Mouse (Mus musculus): Measurements from ENCODE around the gene Gimap8. TPM values are rescaled to one million over a fixed set of nuclear protein-coding genes. Genes with fewer than 3 reads are reported as not detected.

The Gimap8 gene
- polyA plus RNA-seq, 1 experiment from 2014 or later, result 7.3 TPM

- no peaks in the 10 kb centered on the region for H3K27me3 ChIP-seq
- in situ Hi-C loops (cut with MboI; ENCODE audit: low pct_unique_long_range_greater_than_20kb), result no loop called here
- no peak for DNase-seq (ENCODE audit: low read depth, low spot score)
- ATAC-seq, result no peak
- ChIA-PET CTCF (interaction anchor here (1.0 to 1.1 kb wide), 3 partner anchors 13 to 117 kb away, joined by 3 to 5 read pairs (median 3); no protein-coding TSS in a partner anchor), POLR2A (no interaction called here)
- no peak for TF ChIP-seq CTCF (IDR thresholded peaks at IDR 0.05)
Measured at GRCm38 (mm10) chr6:48650041-48650440, 3.0 kb downstream of the Gimap8 start.

GRCm38 (mm10) chr6:48658721-48659120, 11.7 kb downstream of the Gimap8 start:
- no peak for TF ChIP-seq CTCF (IDR thresholded peaks at IDR 0.05)
- no peak for ATAC-seq
- ChIA-PET CTCF (no interaction called here), POLR2A (interaction anchor here (0.6 kb wide), 1 partner anchor 113 kb away, joined by 3 read pairs; no protein-coding TSS in a partner anchor)
- DNase-seq (ENCODE audit: low read depth, low spot score), result no peak
- no peaks in the 10 kb centered on the region for H3K27me3 ChIP-seq
- in situ Hi-C loops (cut with MboI; ENCODE audit: low pct_unique_long_range_greater_than_20kb), result no loop called here

GRCm38 (mm10) chr6:48664750-48665149, 17.7 kb downstream of the Gimap8 start:
- H3K27me3 ChIP-seq, result no peaks in the 10 kb centered on the region
- in situ Hi-C loops (cut with MboI; ENCODE audit: low pct_unique_long_range_greater_than_20kb), result no loop called here
- CTCF ChIA-PET, result no interaction called here
- DNase-seq (ENCODE audit: low read depth, low spot score) (no peak), ATAC-seq (no peak)
- TF ChIP-seq CTCF (IDR thresholded peaks at IDR 0.05), result no peak
- POLR2A ChIA-PET, result no interaction called here

GRCm38 (mm10) chr6:48665471-48665870, 18.4 kb downstream of the Gimap8 start:
- in situ Hi-C loops (cut with MboI; ENCODE audit: low pct_unique_long_range_greater_than_20kb), result no loop called here
- ChIA-PET CTCF (no interaction called here), POLR2A (no interaction called here)

DNA sequence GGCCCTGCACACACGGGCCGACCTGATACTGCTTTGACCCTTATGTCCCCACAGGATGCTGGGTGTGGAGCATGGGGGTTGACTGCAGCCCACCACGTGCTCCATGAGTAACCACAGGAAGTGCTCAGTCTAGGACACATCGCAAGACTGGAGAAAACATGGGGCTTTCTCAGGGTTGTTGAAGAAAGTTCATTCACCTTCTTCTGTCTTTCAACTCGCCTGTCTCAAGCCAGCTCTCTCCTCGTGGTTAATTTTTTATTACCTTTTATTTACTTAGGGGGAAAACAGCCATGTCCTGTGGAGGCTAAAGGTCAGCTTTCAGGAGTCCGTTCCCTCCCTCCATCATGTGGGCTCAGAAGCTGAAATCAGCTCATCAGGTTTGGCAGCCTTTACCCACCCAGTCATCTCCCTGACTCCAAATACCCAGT, 19.1 kb downstream of the Gimap8 start:
- ATAC-seq, result no peak
- POLR2A ChIA-PET, result no interaction called here

More at GRCm38 (mm10) chr6:48665471-48665870, 18.4 kb downstream of the Gimap8 start:
- no peak for DNase-seq (ENCODE audit: low read depth, low spot score)
- ATAC-seq, result no peak
- TF ChIP-seq CTCF (IDR thresholded peaks at IDR 0.05), result no peak
- no peaks in the 10 kb centered on the region for H3K27me3 ChIP-seq

GRCm38 (mm10) chr6:48668022-48668421, 21.0 kb downstream of the Gimap8 start:
- ATAC-seq, result no peak
- no peak for DNase-seq (ENCODE audit: low read depth, low spot score)
- no peaks in the 10 kb centered on the region for H3K27me3 ChIP-seq
- POLR2A ChIA-PET, result no interaction called here
- in situ Hi-C loops (cut with MboI; ENCODE audit: low pct_unique_long_range_greater_than_20kb), result no loop called here
- CTCF ChIA-PET, result interaction anchor here (0.9 kb wide), 1 partner anchor 21 kb away, joined by 3 read pairs; the partner anchor contains the start of gene Gimap8
- TF ChIP-seq CTCF (IDR thresholded peaks at IDR 0.05), result no peak

More for the DNA sequence above, 19.1 kb downstream of the Gimap8 start:
- DNase-seq (ENCODE audit: low read depth, low spot score), result no peak
- no peak for TF ChIP-seq CTCF (IDR thresholded peaks at IDR 0.05)
- H3K27me3 ChIP-seq, result no peaks in the 10 kb centered on the region
- CTCF ChIA-PET, result interaction anchor here (0.6 kb wide), 1 partner anchor 250 kb away, joined by 3 read pairs; no protein-coding TSS in a partner anchor
- in situ Hi-C loops (cut with MboI; ENCODE audit: low pct_unique_long_range_greater_than_20kb), result no loop called here

DNA sequence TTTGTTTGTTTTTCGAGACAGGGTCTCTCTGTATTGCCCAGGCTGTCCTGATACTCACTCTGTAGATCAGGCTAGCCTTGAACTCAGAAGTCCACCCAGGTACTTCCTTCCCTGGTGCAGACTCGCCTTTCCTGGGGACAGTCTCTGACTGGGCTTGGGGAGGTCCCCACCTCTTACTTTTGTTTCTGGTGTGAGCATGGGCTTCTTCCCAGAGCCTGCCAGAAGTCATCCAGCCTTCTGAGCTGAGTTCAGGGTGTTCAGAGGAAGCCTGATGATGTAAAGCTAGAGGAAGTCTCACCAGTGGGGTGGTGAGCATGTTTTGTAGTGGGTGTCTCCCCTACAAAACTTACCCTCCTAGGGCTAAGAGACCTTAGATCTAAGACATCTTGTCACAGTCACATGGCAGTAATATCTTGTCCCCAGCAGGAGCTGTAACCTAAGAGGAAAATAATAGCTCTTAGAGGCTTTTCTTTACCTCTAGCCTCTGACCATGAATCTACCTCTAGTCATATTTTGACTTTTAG, 22.5 kb downstream of the Gimap8 start:
- POLR2A ChIA-PET, result no interaction called here

DNA sequence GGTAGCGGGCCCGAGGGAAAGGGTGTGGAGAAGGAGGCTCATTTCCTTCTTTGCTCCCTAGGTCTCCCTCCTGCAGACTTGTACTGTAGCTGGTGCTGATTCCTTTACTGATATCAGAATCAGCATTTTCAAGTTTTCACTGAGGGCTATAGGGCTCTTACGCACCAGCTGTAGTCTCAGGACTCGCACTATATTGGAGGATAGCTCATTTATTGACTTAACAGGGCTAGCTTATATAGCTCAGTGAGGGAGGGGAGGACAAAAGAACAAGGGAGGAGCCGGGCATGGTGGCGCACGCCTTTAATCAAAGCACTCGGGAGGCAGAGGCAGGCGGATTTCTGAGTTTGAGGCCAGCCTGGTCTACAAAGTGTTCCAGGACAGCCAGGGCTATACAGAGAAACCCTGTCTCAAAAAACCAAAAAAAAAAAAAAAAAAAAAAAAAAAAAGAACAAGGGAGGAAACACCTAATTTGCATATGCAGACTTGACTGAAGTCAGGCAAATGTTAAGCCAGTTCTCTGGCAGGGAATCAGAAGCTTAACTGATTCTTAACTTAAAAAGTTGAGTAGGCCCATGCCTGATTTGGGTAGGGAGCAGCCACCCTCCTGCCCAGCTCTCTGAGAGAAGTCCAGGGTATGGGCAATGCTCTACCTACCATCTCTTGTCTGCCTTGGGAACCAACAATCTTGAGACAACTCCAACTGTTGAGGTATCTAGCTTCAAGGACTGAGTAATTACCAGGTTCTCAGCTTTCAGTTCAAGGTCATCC, 27.4 kb downstream of the Gimap8 start:
- ATAC-seq (no peak), DNase-seq (ENCODE audit: low read depth, low spot score) (no peak)
- ChIA-PET POLR2A (no interaction called here), CTCF (no interaction called here)
- in situ Hi-C loops (cut with MboI; ENCODE audit: low pct_unique_long_range_greater_than_20kb), result no loop called here
- no peaks in the 10 kb centered on the region for H3K27me3 ChIP-seq
- TF ChIP-seq CTCF (IDR thresholded peaks at IDR 0.05), result no peak

More for the DNA sequence above, 22.5 kb downstream of the Gimap8 start:
- in situ Hi-C loops (cut with MboI; ENCODE audit: low pct_unique_long_range_greater_than_20kb), result no loop called here
- CTCF ChIA-PET, result interaction anchor here (1.3 kb wide), 1 partner anchor 12 kb away, joined by 4 read pairs; no protein-coding TSS in a partner anchor
- no peak for DNase-seq (ENCODE audit: low read depth, low spot score)
- no peak for TF ChIP-seq CTCF (IDR thresholded peaks at IDR 0.05)
- no peak for ATAC-seq
- no peaks in the 10 kb centered on the region for H3K27me3 ChIP-seq

DNA sequence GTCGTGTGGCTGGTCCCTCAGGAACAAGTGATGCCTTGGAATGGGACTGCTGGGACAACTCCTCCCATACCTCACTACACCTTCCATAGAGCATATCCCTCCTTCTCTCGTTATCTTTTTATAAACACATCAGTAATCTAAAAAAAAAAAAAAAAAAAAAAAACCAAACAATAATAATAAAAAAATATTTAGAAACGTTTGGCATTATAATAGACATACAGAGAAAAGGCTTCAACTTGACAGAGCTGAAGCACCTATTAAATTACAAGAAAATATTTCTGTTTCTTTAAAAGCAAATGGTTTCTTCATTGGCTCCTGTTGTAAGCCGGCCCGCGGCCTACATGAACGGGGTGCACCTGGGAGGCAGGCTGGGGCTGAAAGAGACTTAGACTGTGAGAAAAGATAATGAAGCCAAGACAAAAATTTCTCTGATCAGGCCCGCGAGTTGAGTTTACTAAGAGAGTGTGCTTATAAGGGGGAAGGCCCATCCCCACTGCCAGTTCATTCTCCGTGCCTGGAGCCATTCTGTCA, 28.4 kb downstream of the Gimap8 start:
- no peaks in the 10 kb centered on the region for H3K27me3 ChIP-seq
- no peak for DNase-seq (ENCODE audit: low read depth, low spot score)

GRCm38 (mm10) chr6:48675931-48676859, 29.2 kb downstream of the Gimap8 start, which contains the start of gene Gimap9:
Gene Gimap9, plus strand, starts transcription at chr6:48676129.
- CTCF ChIA-PET, result interaction anchor here (1.0 kb wide), 1 partner anchor 31 kb away, joined by 3 read pairs; no protein-coding TSS in a partner anchor

More for the DNA sequence above, 28.4 kb downstream of the Gimap8 start:
- no peak for TF ChIP-seq CTCF (IDR thresholded peaks at IDR 0.05)
- no peak for ATAC-seq
- in situ Hi-C loops (cut with MboI; ENCODE audit: low pct_unique_long_range_greater_than_20kb), result no loop called here
- POLR2A ChIA-PET, result no interaction called here
- CTCF ChIA-PET, result interaction anchor here (1.0 kb wide), 1 partner anchor 30 kb away, joined by 3 read pairs; no protein-coding TSS in a partner anchor

More at GRCm38 (mm10) chr6:48675931-48676859, 29.2 kb downstream of the Gimap8 start, which contains the start of gene Gimap9:
- in situ Hi-C loops (cut with MboI; ENCODE audit: low pct_unique_long_range_greater_than_20kb), result no loop called here
- no peak for TF ChIP-seq CTCF (IDR thresholded peaks at IDR 0.05)
- peak; percentile 10 for DNase-seq (ENCODE audit: low read depth, low spot score)
- H3K27me3 ChIP-seq, result no peaks in the 10 kb centered on the region
- ATAC-seq, result no peak
- POLR2A ChIA-PET, result no interaction called here
